Mouse (Mus musculus) heart, embryonic 10.5 days (tissue): ENCODE measurements around the gene Hsf4. TPM values are rescaled to one million over a fixed set of nuclear protein-coding genes. Genes with fewer than 3 reads are reported as not detected.

Experiments
- DNase-seq: peaks from one replicate; pipeline ENCODE4 v3.0.0-alpha.2; 2017; ENCODE audit warnings: low spot score
- H3K27ac ChIP-seq: fragments of 300-500 bp; sonication (generic); 2 replicates; pipeline ENCODE4 v1.5.1; 2016; ENCODE audit warnings: mild to moderate bottlenecking
- H3K27me3 ChIP-seq: fragments of 300-500 bp; sonication (generic); 2 replicates; pipeline ENCODE4 v1.6.1; 2016; ENCODE audit warnings: mild to moderate bottlenecking; ENCODE audit not compliant: poor library complexity, insufficient read depth, severe bottlenecking
- H3K36me3 ChIP-seq: fragments of 300-500 bp; sonication (generic); 2 replicates; pipeline ENCODE4 v1.6.1; 2016; ENCODE audit warnings: mild to moderate bottlenecking, moderate library complexity
- H3K4me1 ChIP-seq: fragments of 300-500 bp; sonication (generic); 2 replicates; pipeline ENCODE4 v1.6.1; 2016; ENCODE audit warnings: mild to moderate bottlenecking
- H3K4me3 ChIP-seq: fragments of 300-500 bp; sonication (generic); 2 replicates; pipeline ENCODE4 v1.5.1; 2016; ENCODE audit warnings: mild to moderate bottlenecking, moderate library complexity
- H3K9me3 ChIP-seq: fragments of 300-500 bp; sonication (generic); 2 replicates; pipeline ENCODE4 v1.6.1; 2016; ENCODE audit warnings: mild to moderate bottlenecking, moderate library complexity
- WGBS: fragments of 180-500 bp; shearing (Covaris S2); methylation state at CpG from one replicate; pipeline ENCODE4 v1.1.7; 2016; 5-methylcytosine and 5-hydroxymethylcytosine counted together
- polyA plus RNA-seq: library from polyadenylated mRNA; unstranded; fragments of >200 nt; fragmentation: Nextera tagmentation; extraction: Ambion mirVana; gene quantifications from 2 replicates; pipeline ENCODE4 v1.2.1, GENCODE M21; 2016

The Hsf4 gene
- polyA plus RNA-seq, 1 experiment from 2014 or later, result 0.16 TPM

- WGBS, result 6% methylated on average over 26 of the region's 30 CpGs
- Histone ChIP-seq H3K27me3 (no peaks in the 10 kb centered on the region), H3K27ac (peak within 1 kb of the TSS; percentile 88), H3K4me3 (peak within 1 kb of the TSS; percentile 61), H3K4me1 (peaks cover 42% of the 10 kb centered on the region), H3K9me3 (no peaks in the 10 kb centered on the region), H3K36me3 (peaks cover 81% of the 10 kb centered on the region)
- DNase-seq, result peak; percentile 87
Observed at GRCm38 (mm10) chr8:105305211-105306145, 35.9 kb downstream of the Hsf4 start, which contains the start of gene Elmo3. TSS of gene Elmo3 (plus strand) at chr8:105305601.

GRCm38 (mm10) chr8:105306146-105306691 lies 36.6 kb downstream of the Hsf4 start:
- DNase-seq, result no peak
- Histone ChIP-seq H3K27me3 (no peaks in the 10 kb centered on the region), H3K4me1 (peaks cover 42% of the 10 kb centered on the region), H3K36me3 (peaks cover 78% of the 10 kb centered on the region), H3K9me3 (no peaks in the 10 kb centered on the region), H3K27ac (peak overlapping the region; percentile 88), H3K4me3 (peak overlapping the region; percentile 61)
- 48% methylated on average over 5 of the region's 5 CpGs for WGBS

- Histone ChIP-seq H3K4me1 (peaks cover 42% of the 10 kb centered on the region), H3K36me3 (peaks cover 79% of the 10 kb centered on the region), H3K27ac (no peak overlapping the region), H3K9me3 (no peaks in the 10 kb centered on the region), H3K4me3 (no peak overlapping the region), H3K27me3 (no peaks in the 10 kb centered on the region)
- DNase-seq, result no peak
- WGBS, result 93% methylated on average over 13 of the region's 13 CpGs
Observed at GRCm38 (mm10) chr8:105307670-105308069, 38.1 kb downstream of the Hsf4 start.

- Histone ChIP-seq H3K4me1 (peaks cover 42% of the 10 kb centered on the region), H3K27ac (no peak overlapping the region), H3K27me3 (no peaks in the 10 kb centered on the region), H3K9me3 (no peaks in the 10 kb centered on the region), H3K4me3 (no peak overlapping the region), H3K36me3 (peaks cover 80% of the 10 kb centered on the region)
- WGBS, result 91% methylated on average over 10 of the region's 10 CpGs
- no peak for DNase-seq
Observed at GRCm38 (mm10) chr8:105308428-105308827, 38.8 kb downstream of the Hsf4 start.

GRCm38 (mm10) chr8:105309142-105309847 lies 39.7 kb downstream of the Hsf4 start:
- WGBS, result 77% methylated on average over 15 of the region's 15 CpGs
- no peaks in the 10 kb centered on the region for H3K9me3 ChIP-seq
- H3K27me3 ChIP-seq, result no peaks in the 10 kb centered on the region
- H3K4me1 ChIP-seq, result peaks cover 42% of the 10 kb centered on the region
- no peak overlapping the region for H3K27ac ChIP-seq
- H3K36me3 ChIP-seq, result peaks cover 79% of the 10 kb centered on the region
- no peak overlapping the region for H3K4me3 ChIP-seq
- DNase-seq, result no peak

- H3K4me3 ChIP-seq, result no peak overlapping the region
- no peaks in the 10 kb centered on the region for H3K27me3 ChIP-seq
- no peak overlapping the region for H3K27ac ChIP-seq
- DNase-seq, result no peak
- no peaks in the 10 kb centered on the region for H3K9me3 ChIP-seq
- H3K36me3 ChIP-seq, result peaks cover 80% of the 10 kb centered on the region
- H3K4me1 ChIP-seq, result peaks cover 38% of the 10 kb centered on the region
- WGBS, result 85% methylated on average over 8 of the region's 8 CpGs
Observed at GRCm38 (mm10) chr8:105310118-105310517, 40.5 kb downstream of the Hsf4 start.

- WGBS, result 81% methylated on average over 1 of the region's 1 CpGs
- no peak overlapping the region for H3K27ac ChIP-seq
- peaks cover 92% of the 10 kb centered on the region for H3K36me3 ChIP-seq
Observed at GRCm38 (mm10) chr8:105311718-105312117, 42.1 kb downstream of the Hsf4 start.

GRCm38 (mm10) chr8:105312891-105313481 lies 43.4 kb downstream of the Hsf4 start:
- no peak overlapping the region for H3K27ac ChIP-seq
- no peak for DNase-seq
- H3K4me1 ChIP-seq, result peaks cover 22% of the 10 kb centered on the region; the same call in 1 of the 2 replicates
- peaks cover 85% of the 10 kb centered on the region for H3K36me3 ChIP-seq
- H3K27me3 ChIP-seq, result no peaks in the 10 kb centered on the region
- 90% methylated on average over 8 of the region's 8 CpGs for WGBS
- no peak overlapping the region for H3K4me3 ChIP-seq
- no peaks in the 10 kb centered on the region for H3K9me3 ChIP-seq

More at GRCm38 (mm10) chr8:105311718-105312117, 42.1 kb downstream of the Hsf4 start:
- Histone ChIP-seq H3K4me3 (no peak overlapping the region), H3K4me1 (peaks cover 28% of the 10 kb centered on the region; the same call in 1 of the 2 replicates), H3K27me3 (no peaks in the 10 kb centered on the region), H3K9me3 (no peaks in the 10 kb centered on the region)
- DNase-seq, result no peak

GRCm38 (mm10) chr8:105313622-105314402 lies 44.2 kb downstream of the Hsf4 start:
- H3K4me1 ChIP-seq, result peaks cover 25% of the 10 kb centered on the region; the same call in 1 of the 2 replicates
- H3K9me3 ChIP-seq, result no peaks in the 10 kb centered on the region
- peaks cover 85% of the 10 kb centered on the region for H3K36me3 ChIP-seq
- no peak overlapping the region for H3K4me3 ChIP-seq
- no peak for DNase-seq
- H3K27me3 ChIP-seq, result no peaks in the 10 kb centered on the region
- H3K27ac ChIP-seq, result no peak overlapping the region
- 66% methylated on average over 9 of the region's 9 CpGs for WGBS

- DNase-seq, result no peak
- 89% methylated on average over 18 of the region's 18 CpGs for WGBS
- H3K36me3 ChIP-seq, result peaks cover 79% of the 10 kb centered on the region
- H3K4me3 ChIP-seq, result no peak overlapping the region
- H3K9me3 ChIP-seq, result no peaks in the 10 kb centered on the region
- H3K27ac ChIP-seq, result no peak overlapping the region
- no peaks in the 10 kb centered on the region for H3K27me3 ChIP-seq
- peaks cover 24% of the 10 kb centered on the region; the same call in 1 of the 2 replicates for H3K4me1 ChIP-seq
Observed at GRCm38 (mm10) chr8:105315073-105315769, 45.6 kb downstream of the Hsf4 start.

- peaks cover 24% of the 10 kb centered on the region; the same call in 1 of the 2 replicates for H3K4me1 ChIP-seq
- no peak overlapping the region for H3K4me3 ChIP-seq
- 89% methylated on average over 4 of the region's 4 CpGs for WGBS
- no peak for DNase-seq
- no peaks in the 10 kb centered on the region for H3K9me3 ChIP-seq
- H3K27ac ChIP-seq, result no peak overlapping the region
- peaks cover 61% of the 10 kb centered on the region for H3K36me3 ChIP-seq
- no peaks in the 10 kb centered on the region for H3K27me3 ChIP-seq
Observed at GRCm38 (mm10) chr8:105317941-105318340, 48.3 kb downstream of the Hsf4 start.
